In genomic region chr17:34587423-34587811, GRCm38 (mm10) we compare ENCODE assay signal across 8 mouse cellular contexts. TPM values are rescaled to one million over a fixed set of nuclear protein-coding genes. Genes with fewer than 3 reads are reported as not detected.
DNase-seq lines count a peak whose midpoint lies in the region; ATAC-seq lines count a peak whose summit lies in the region.

No protein-coding gene starts in this region.

- peak overlapping the region; percentile 64 for H3K4me3 ChIP-seq in forebrain, embryonic 11.5 days (ENCODE audit: low read depth, low read length)
- peak overlapping the region; percentile 59 for H3K4me3 ChIP-seq in heart, embryonic 16.5 days (ENCODE audit: low read length)
- peak overlapping the region; percentile 91 for H3K4me3 ChIP-seq in liver, embryonic 15.5 days (replicated peaks)
- peak overlapping the region; percentile 67 for H3K4me3 ChIP-seq in neural tube, embryonic 11.5 days (ENCODE audit: low read depth, low read length)
- peak overlapping the region; percentile 77 for H3K4me3 ChIP-seq in stomach, embryonic 16.5 days (replicated peaks; ENCODE audit: low read length)

- H3K9ac ChIP-seq in forebrain, embryonic 11.5 days (ENCODE audit: low read length), result peak overlapping the region; percentile 80
- H3K9ac ChIP-seq in heart, embryonic 16.5 days (ENCODE audit: low read length), result peak overlapping the region; percentile 95
- H3K9ac ChIP-seq in liver, embryonic 15.5 days, result peak overlapping the region; percentile 91
- peak overlapping the region; percentile 80 for H3K9ac ChIP-seq in neural tube, embryonic 11.5 days (ENCODE audit: low read length)
- H3K9ac ChIP-seq in stomach, embryonic 16.5 days (ENCODE audit: low read length), result peak overlapping the region; percentile 97

- H3K9me3 ChIP-seq in forebrain, embryonic 11.5 days (ENCODE audit: control insufficient read depth, low read length), result no peaks in the 10 kb centered on the region
- H3K9me3 ChIP-seq in heart, embryonic 16.5 days (replicated peaks; ENCODE audit: control insufficient read depth, low read length), result no peaks in the 10 kb centered on the region
- no peaks in the 10 kb centered on the region for H3K9me3 ChIP-seq in liver, embryonic 15.5 days (replicated peaks)
- no peaks in the 10 kb centered on the region for H3K9me3 ChIP-seq in neural tube, embryonic 11.5 days (ENCODE audit: control insufficient read depth, low read length)
- no peaks in the 10 kb centered on the region for H3K9me3 ChIP-seq in stomach, embryonic 16.5 days (replicated peaks; ENCODE audit: control insufficient read depth, low read length)

- peak overlapping the region; percentile 99 for H3K27ac ChIP-seq in forebrain, embryonic 11.5 days (ENCODE audit: low read depth, low read length)
- peak overlapping the region; percentile 86 for H3K27ac ChIP-seq in heart, embryonic 16.5 days (ENCODE audit: low read length)
- H3K27ac ChIP-seq in liver, embryonic 15.5 days (replicated peaks), result peak overlapping the region; percentile 86
- H3K27ac ChIP-seq in neural tube, embryonic 11.5 days (ENCODE audit: low read depth, low read length), result peak overlapping the region; percentile 98
- H3K27ac ChIP-seq in stomach, embryonic 16.5 days (ENCODE audit: low read length), result peak overlapping the region; percentile 96

- ATAC-seq in forebrain, embryonic 11.5 days (replicated peaks; ENCODE audit: low FRiP score), result peak; percentile 81
- ATAC-seq in heart, embryonic 16.5 days (replicated peaks; ENCODE audit: extremely low read depth, insufficient read depth, low FRiP score), result peak; percentile 83
- ATAC-seq in liver, embryonic 15.5 days (ENCODE audit: insufficient read depth), result peak; percentile 87
- ATAC-seq in neural tube, embryonic 11.5 days (ENCODE audit: insufficient read depth, low FRiP score, low TSS enrichment), result peak; percentile 71
- peak; percentile 87 for ATAC-seq in stomach, embryonic 16.5 days (ENCODE audit: insufficient read depth, low FRiP score)

- H3K4me2 ChIP-seq in forebrain, embryonic 11.5 days (ENCODE audit: low read depth, low read length, severe bottlenecking), result peak overlapping the region; percentile 87
- H3K4me2 ChIP-seq in heart, embryonic 16.5 days (ENCODE audit: low read depth, low read length), result peak overlapping the region; percentile 100
- H3K4me2 ChIP-seq in liver, embryonic 15.5 days, result peak overlapping the region; percentile 100
- peak overlapping the region; percentile 95 for H3K4me2 ChIP-seq in neural tube, embryonic 11.5 days (ENCODE audit: low read depth)
- H3K4me2 ChIP-seq in stomach, embryonic 16.5 days (ENCODE audit: low read depth, low read length), result peak overlapping the region; percentile 100

- peak; percentile 93 to 97 for DNase-seq in CD8-positive naive resting alpha-beta T cell, adult 2 months (ENCODE audit: low read depth in 2 of 2, low spot score in 2 of 2)
- peak; percentile 82 for DNase-seq in c-Kit-positive CD71-positive TER-119-negative erythroid progenitor cells, embryonic 14.5 days (ENCODE audit: low read depth)
- peak; percentile 98 for DNase-seq in forebrain, embryonic 11.5 days (ENCODE audit: low spot score)
- peak; percentile 97 to 99 for DNase-seq in kidney, postnatal 36 days
- DNase-seq in neural tube, embryonic 11.5 days (ENCODE audit: low spot score), result peak; percentile 98

- WGBS in forebrain, embryonic 11.5 days, result under 1% methylated on average over 50 of the region's 50 CpGs
- 0% methylated on average over 48 of the region's 50 CpGs for WGBS in heart, embryonic 16.5 days
- under 1% methylated on average over 50 of the region's 50 CpGs for WGBS in liver, embryonic 15.5 days (ENCODE audit: insufficient replicate concordance)
- 0% methylated on average over 38 of the region's 50 CpGs for WGBS in neural tube, embryonic 11.5 days
- WGBS in stomach, embryonic 16.5 days, result 0% methylated on average over 50 of the region's 50 CpGs

- H3K27me3 ChIP-seq in forebrain, embryonic 11.5 days (ENCODE audit: control insufficient read depth, insufficient read depth, low read length), result no peaks in the 10 kb centered on the region
- H3K27me3 ChIP-seq in heart, embryonic 16.5 days (ENCODE audit: control insufficient read depth, insufficient read depth, low read length), result no peaks in the 10 kb centered on the region
- peaks cover 12% of the 10 kb centered on the region; the same call in 1 of the 2 replicates for H3K27me3 ChIP-seq in liver, embryonic 15.5 days
- no peaks in the 10 kb centered on the region for H3K27me3 ChIP-seq in neural tube, embryonic 11.5 days (ENCODE audit: control insufficient read depth, insufficient read depth, low read length)
- no peaks in the 10 kb centered on the region for H3K27me3 ChIP-seq in stomach, embryonic 16.5 days (ENCODE audit: control insufficient read depth, insufficient read depth, low read length)

- H3K36me3 ChIP-seq in forebrain, embryonic 11.5 days (ENCODE audit: control insufficient read depth, insufficient read depth, low read length), result no peaks in the 10 kb centered on the region
- H3K36me3 ChIP-seq in heart, embryonic 16.5 days (ENCODE audit: control insufficient read depth, insufficient read depth), result no peaks in the 10 kb centered on the region
- no peaks in the 10 kb centered on the region for H3K36me3 ChIP-seq in liver, embryonic 15.5 days (replicated peaks)
- no peaks in the 10 kb centered on the region for H3K36me3 ChIP-seq in neural tube, embryonic 11.5 days (ENCODE audit: control insufficient read depth, insufficient read depth, low read length)
- H3K36me3 ChIP-seq in stomach, embryonic 16.5 days (ENCODE audit: control insufficient read depth, insufficient read depth, low read length), result no peaks in the 10 kb centered on the region

- peaks cover 36% of the 10 kb centered on the region for H3K4me1 ChIP-seq in forebrain, embryonic 11.5 days (replicated peaks; ENCODE audit: control insufficient read depth, insufficient read depth, low read length)
- peaks cover 37% of the 10 kb centered on the region for H3K4me1 ChIP-seq in heart, embryonic 16.5 days (ENCODE audit: control insufficient read depth, insufficient read depth, low read length)
- peaks cover 57% of the 10 kb centered on the region for H3K4me1 ChIP-seq in liver, embryonic 15.5 days (replicated peaks)
- peaks cover 38% of the 10 kb centered on the region for H3K4me1 ChIP-seq in neural tube, embryonic 11.5 days (ENCODE audit: control insufficient read depth, insufficient read depth, low read length)
- peaks cover 41% of the 10 kb centered on the region for H3K4me1 ChIP-seq in stomach, embryonic 16.5 days (ENCODE audit: control insufficient read depth, insufficient read depth, low read length)

RNA-seq across cellular contexts. Expression of gene Gpsm3, which starts 2.2 kb away (rescaled TPM):
- 2.6 and 4.3 TPM in 2 replicates for polyA plus RNA-seq in forebrain, embryonic 11.5 days (2014; fragmentation: Nextera tagmentation; extraction: Ambion mirVana)
- polyA plus RNA-seq in heart, embryonic 16.5 days (2015; fragmentation: Nextera tagmentation; extraction: Ambion mirVana), result 11.3 and 18.5 TPM in 2 replicates
- 14.9 and 17.6 TPM in 2 replicates for polyA plus RNA-seq in liver, embryonic 15.5 days (2015; fragmentation: Nextera tagmentation; extraction: Ambion mirVana)
- 4.0 and 5.1 TPM in 2 replicates for polyA plus RNA-seq in neural tube, embryonic 11.5 days (2014; fragmentation: Nextera tagmentation; extraction: Ambion mirVana)
- 9.3 and 10.4 TPM in 2 replicates for polyA plus RNA-seq in stomach, embryonic 16.5 days (2015; fragmentation: Nextera tagmentation; extraction: Ambion mirVana)

RNA-seq across cellular contexts. Expression of gene Pbx2, which starts 3.6 kb away (rescaled TPM):
- polyA plus RNA-seq in forebrain, embryonic 11.5 days (2014; fragmentation: Nextera tagmentation; extraction: Ambion mirVana), result 17.8 and 17.9 TPM in 2 replicates
- polyA plus RNA-seq in heart, embryonic 16.5 days (2015; fragmentation: Nextera tagmentation; extraction: Ambion mirVana), result 4.8 and 5.4 TPM in 2 replicates
- polyA plus RNA-seq in liver, embryonic 15.5 days (2015; fragmentation: Nextera tagmentation; extraction: Ambion mirVana), result 2.4 and 2.8 TPM in 2 replicates
- 17.0 and 17.3 TPM in 2 replicates for polyA plus RNA-seq in neural tube, embryonic 11.5 days (2014; fragmentation: Nextera tagmentation; extraction: Ambion mirVana)
- 6.8 and 8.4 TPM in 2 replicates for polyA plus RNA-seq in stomach, embryonic 16.5 days (2015; fragmentation: Nextera tagmentation; extraction: Ambion mirVana)

RNA-seq across cellular contexts. Expression of gene Ager, which starts 10.2 kb away (rescaled TPM):
- 2.4 and 4.0 TPM in 2 replicates for polyA plus RNA-seq in forebrain, embryonic 11.5 days (2014; fragmentation: Nextera tagmentation; extraction: Ambion mirVana)
- 4.7 and 34.7 TPM in 2 replicates for polyA plus RNA-seq in heart, embryonic 16.5 days (2015; fragmentation: Nextera tagmentation; extraction: Ambion mirVana)
- polyA plus RNA-seq in liver, embryonic 15.5 days (2015; fragmentation: Nextera tagmentation; extraction: Ambion mirVana), result 0.70 and 0.88 TPM in 2 replicates
- 2.3 and 2.4 TPM in 2 replicates for polyA plus RNA-seq in neural tube, embryonic 11.5 days (2014; fragmentation: Nextera tagmentation; extraction: Ambion mirVana)
- polyA plus RNA-seq in stomach, embryonic 16.5 days (2015; fragmentation: Nextera tagmentation; extraction: Ambion mirVana), result 2.7 and 3.0 TPM in 2 replicates

RNA-seq across cellular contexts. Expression of gene Rnf5, which starts 16.1 kb away (rescaled TPM):
- 158 and 169 TPM in 2 replicates for polyA plus RNA-seq in forebrain, embryonic 11.5 days (2014; fragmentation: Nextera tagmentation; extraction: Ambion mirVana)
- 113 and 114 TPM in 2 replicates for polyA plus RNA-seq in heart, embryonic 16.5 days (2015; fragmentation: Nextera tagmentation; extraction: Ambion mirVana)
- polyA plus RNA-seq in liver, embryonic 15.5 days (2015; fragmentation: Nextera tagmentation; extraction: Ambion mirVana), result 88.4 and 106 TPM in 2 replicates
- 177 and 187 TPM in 2 replicates for polyA plus RNA-seq in neural tube, embryonic 11.5 days (2014; fragmentation: Nextera tagmentation; extraction: Ambion mirVana)
- polyA plus RNA-seq in stomach, embryonic 16.5 days (2015; fragmentation: Nextera tagmentation; extraction: Ambion mirVana), result 129 and 141 TPM in 2 replicates

RNA-seq across cellular contexts. Expression of gene Agpat1, which starts 16.6 kb away (rescaled TPM):
- polyA plus RNA-seq in forebrain, embryonic 11.5 days (2014; fragmentation: Nextera tagmentation; extraction: Ambion mirVana), result 93.4 and 101 TPM in 2 replicates
- polyA plus RNA-seq in heart, embryonic 16.5 days (2015; fragmentation: Nextera tagmentation; extraction: Ambion mirVana), result 47.9 and 53.5 TPM in 2 replicates
- 21.1 and 23.6 TPM in 2 replicates for polyA plus RNA-seq in liver, embryonic 15.5 days (2015; fragmentation: Nextera tagmentation; extraction: Ambion mirVana)
- 83.3 and 91.2 TPM in 2 replicates for polyA plus RNA-seq in neural tube, embryonic 11.5 days (2014; fragmentation: Nextera tagmentation; extraction: Ambion mirVana)
- polyA plus RNA-seq in stomach, embryonic 16.5 days (2015; fragmentation: Nextera tagmentation; extraction: Ambion mirVana), result 42.6 TPM in 2 replicates

Comparison
In these comparisons a context has a peak if more than half of its experiments do, and no peak if none do; other contexts are left out.
1. Peak in every context shown above with its lines: DNase-seq, ATAC-seq, H3K4me3 ChIP-seq and H3K27ac ChIP-seq.